Mouse (Mus musculus): ENCODE results near the gene Pafah1b3. TPM values are rescaled to one million over a fixed set of nuclear protein-coding genes. Genes with fewer than 3 reads are reported as not detected.
"Not testable (repeated sequence)": the region's sequence is repeated elsewhere in the genome, so short reads cannot be mapped to it uniquely, and the experiment has no call there.

Pafah1b3 gene
- total RNA-seq, 2 experiments from 2014 or later, result 3.0 to 4.5 TPM

DNA sequence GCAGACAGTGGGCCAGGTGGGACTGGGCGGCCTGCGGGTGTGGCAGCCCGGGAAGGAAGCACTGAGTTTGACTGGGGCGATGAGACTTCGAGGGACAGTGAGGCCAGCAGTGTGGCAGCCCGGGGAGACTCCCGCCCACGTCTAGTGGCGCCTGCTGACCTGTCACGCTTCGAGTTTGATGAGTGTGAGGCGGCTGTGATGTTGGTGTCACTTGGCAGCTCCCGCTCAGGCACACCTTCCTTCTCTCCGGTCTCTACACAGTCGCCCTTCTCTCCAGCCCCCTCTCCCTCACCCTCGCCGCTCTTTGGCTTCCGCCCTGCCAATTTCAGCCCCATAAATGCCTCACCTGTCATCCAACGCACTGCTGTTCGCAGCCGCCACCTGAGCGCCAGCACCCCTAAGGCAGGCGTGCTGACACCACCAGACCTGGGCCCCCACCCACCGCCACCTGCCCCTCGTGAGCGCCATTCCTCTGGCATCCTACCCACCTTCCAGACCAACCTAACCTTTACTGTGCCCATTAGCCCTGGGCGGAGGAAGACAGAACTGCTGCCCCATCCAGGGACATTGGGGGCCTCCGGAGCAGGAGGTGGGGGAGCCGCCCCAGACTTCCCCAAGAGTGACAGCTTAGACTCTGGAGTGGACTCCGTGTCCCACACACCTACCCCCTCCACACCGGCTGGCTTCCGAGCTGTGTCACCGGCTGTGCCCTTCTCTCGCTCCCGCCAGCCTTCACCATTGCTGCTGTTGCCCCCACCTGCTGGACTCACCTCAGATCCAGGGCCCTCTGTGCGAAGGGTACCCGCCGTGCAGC, 25.1 kb downstream of the Pafah1b3 start:
- intact Hi-C loops (cut with DNase I; ENCODE audit: low total_unique reads), result no loop called here
- no peak for DNase-seq

DNA sequence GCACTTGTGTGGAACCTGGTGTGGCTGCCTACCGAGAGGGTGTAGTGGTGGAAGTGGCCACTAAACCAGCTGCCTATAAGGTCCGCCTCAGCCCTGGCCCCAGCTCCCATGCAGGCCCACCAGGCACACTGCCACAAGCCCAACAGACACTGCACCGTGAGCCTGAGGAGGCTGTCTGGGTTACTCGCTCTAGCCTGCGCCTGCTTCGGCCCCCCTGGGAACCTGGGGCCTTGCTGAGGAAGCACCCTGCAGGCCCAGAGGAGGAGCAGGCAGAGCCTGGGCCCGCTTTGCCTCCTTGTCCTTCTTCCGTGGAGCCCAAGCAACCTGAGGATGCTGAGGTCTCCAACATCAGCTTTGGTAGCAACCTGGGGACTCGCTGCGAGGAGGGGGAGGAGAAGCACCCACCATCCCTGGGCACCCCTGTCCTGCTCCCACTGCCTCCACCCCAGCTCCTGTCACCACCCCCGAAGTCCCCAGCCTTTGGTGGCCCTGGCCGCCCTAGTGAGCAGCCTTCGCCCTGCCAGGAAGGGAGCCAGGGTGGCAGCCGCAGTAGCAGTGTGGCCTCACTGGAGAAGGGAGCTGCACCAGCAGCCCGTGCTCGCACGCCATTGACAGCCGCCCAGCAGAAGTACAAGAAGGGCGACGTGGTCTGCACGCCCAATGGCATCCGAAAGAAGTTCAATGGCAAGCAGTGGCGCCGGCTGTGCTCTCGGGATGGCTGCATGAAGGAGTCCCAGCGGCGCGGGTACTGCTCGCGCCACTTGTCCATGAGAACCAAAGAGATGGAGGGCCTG, 25.9 kb downstream of the Pafah1b3 start:
- DNase-seq, result no peak
- intact Hi-C loops (cut with DNase I; ENCODE audit: low total_unique reads), result no loop called here

DNA sequence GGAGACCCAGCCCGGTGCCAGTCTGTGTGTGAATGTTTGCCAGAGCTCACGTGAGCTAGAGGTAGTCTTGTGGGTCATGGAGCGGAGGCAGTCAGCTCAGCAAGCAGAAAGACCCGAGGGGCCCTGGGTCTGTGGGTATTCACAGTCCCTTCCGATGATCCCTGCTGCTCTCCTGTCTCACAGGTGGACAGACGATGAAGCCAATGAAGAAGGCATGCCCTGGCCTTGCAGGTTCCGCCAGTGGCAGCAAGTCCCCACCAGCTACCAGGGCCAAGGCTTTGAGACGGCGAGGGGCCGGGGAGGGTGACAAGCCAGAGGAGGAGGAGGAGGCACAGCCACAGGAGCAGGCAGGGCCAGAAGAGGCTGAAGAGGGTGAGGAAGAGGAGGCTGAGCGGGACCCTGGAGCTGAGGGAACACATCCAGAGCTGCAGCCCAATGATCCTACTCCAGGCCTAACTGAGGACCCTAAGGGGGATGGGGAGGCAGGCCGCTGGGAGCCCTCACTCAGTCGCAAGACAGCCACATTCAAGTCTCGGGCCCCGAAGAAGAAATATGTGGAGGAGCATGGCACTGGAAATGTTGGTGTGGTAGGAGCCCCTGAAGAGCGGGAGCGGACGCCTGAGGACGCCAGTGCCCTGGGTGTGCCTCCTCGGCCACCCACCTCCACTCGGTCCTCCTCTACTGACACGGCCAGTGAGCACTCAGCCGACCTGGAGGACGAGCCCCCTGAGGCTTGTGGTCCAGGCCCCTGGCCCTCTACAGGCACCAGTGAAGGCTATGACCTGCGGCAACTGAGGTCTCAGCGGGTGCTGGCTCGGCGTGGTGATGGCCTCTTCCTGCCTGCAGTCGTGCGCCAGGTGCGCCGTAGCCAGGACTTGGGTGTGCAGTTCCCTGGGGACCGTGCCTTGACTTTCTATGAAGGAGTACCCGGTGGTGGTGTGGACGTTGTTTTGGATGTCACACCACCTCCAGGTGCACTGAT, 26.8 kb downstream of the Pafah1b3 start:
- intact Hi-C loops (cut with DNase I; ENCODE audit: low total_unique reads), result no loop called here
- DNase-seq, result no peak

DNA sequence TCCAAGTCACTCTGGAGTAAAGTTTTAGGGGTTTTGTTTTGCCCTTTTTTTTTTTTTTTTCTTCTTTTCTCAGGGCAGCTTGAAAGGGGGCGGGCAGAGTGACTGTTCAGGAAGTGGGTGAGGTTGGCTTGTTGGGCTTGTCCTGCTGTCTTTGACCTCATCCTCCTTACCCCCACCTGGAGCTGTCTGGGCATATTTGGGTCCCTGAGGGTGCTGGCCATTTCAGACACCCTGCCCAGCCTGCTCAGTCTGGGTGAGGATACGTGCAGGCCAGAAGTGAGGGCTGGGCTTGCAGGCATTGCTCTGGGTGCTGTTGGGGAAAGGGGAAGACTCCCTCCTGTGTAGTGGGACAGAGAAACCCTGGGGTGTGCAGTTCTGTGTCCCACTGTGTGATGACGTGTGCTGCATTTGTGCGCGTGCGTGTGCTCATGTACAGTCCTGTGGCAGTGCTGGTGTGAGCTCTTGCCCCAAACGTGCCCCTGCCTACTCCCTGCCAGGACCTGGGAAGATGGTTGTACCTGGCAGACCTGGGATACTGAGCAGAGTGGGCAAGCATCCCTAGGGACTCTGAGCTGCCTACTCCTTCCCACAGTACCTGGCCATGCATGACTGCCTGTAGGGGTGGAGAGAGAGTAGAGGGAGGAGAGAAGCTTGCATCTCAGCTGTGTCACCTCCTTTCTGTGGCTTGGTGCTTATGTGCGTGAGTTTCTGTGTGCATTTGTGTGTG, 28.1 kb downstream of the Pafah1b3 start:
- no peak for DNase-seq
- intact Hi-C loops (cut with DNase I; ENCODE audit: low total_unique reads), result no loop called here

DNA sequence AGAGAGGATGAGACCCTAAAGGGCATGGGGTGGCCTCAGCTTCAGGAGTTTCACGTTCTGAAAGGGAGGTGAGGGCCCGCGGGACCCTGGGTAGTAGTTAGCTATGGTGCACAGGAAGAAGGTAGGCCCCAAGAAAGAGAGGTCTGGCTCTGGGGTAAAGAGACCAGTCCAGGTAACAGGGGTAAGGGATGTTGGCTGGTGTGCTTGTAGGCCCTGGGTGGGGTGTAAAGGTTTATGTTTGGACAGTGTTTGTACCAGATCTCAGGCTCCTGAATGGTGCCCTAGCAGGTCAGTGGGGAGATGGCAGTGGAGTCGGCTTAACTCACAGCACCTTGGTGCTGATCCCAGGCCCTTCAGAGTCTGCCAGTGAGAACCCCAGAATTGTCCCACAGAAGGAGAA, 28.8 kb downstream of the Pafah1b3 start:
- no peak for DNase-seq
- intact Hi-C loops (cut with DNase I; ENCODE audit: low total_unique reads), result no loop called here

DNA sequence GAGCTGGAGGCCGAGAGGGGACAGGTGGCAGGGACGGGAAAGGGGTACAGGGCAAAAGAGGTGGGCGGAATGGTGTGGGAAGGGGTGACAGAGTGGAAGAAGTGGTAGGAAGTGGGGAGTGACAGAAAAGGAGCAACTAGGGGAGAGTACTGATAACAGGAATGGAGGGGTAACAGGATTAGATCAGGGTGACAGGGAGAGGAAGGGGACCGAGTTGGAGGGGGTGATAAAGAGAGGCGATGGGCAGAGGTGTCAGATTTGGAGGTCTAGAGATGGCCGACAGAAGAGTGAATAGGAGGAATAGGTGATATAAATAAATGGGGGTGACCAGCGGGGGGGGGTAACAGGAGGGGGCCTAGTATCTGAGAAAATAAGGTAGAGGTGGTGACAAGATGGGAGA, 29.2 kb downstream of the Pafah1b3 start:
- intact Hi-C loops (cut with DNase I; ENCODE audit: low total_unique reads), result no loop called here
- DNase-seq, result no peak

DNA sequence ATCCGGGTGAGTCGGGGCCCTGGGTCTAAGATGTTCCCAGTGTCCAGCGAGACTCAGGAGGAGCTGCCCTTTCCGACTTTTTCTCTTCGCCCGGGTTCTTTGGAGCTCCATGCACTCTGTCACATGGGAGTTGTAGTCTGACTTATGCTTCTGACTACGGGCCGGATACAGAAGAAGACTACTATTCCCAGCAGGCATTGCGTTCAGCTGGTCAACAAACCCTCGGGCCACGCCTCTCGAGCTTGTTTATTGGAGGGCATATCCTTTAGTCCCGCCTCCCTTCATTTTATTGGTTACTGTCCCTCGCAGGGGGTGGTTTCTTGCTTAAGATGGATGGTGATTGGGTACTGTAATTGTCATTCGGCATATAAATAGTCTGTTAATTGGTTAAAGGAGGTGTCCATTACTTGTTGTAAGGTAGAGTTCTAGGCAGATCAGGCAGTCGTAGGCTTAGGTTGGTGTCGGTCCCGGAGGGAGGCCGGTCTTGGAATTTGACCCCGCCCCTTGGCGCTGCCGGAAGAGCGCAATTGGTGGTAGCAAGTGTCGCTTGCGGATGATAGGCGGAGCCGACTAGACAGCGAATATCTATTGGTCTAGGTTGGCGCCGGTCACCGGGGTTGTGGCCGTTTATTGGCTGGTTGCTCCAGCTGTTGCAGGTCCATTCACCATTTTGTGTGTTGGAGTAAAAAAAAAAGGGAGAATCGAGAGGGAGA, 29.9 kb downstream of the Pafah1b3 start:
- peak; percentile 99 for DNase-seq
- intact Hi-C loops (cut with DNase I; ENCODE audit: low total_unique reads), result no loop called here

DNA sequence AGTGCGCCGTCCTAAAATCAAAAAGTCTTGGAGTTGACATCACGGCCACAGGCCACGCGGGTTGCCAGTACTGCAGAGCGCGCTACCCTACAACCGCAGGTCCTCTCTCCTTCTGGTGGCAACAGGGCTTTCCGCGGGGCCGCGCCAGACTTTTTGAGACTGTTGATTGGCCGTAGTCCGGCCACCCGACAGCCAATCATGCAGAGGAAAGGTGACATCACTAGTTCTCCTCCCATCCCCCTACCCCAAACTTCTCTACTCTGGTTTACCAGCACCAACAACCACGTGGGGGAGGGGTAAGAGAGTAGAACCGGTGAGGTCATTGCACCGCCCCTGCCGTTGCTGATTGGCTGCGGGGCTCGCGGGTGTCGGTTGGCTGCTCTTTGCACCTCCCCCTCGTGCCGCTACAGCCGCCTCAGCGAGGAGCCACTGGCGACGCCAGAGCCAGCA, 30.5 kb downstream of the Pafah1b3 start, which contains the start of gene Cic:
TSS of gene Cic (plus strand) at position 404 of the 450 bp plus-strand sequence.
- intact Hi-C loops (cut with DNase I; ENCODE audit: low total_unique reads), result no loop called here
- DNase-seq, result peak; percentile 97

DNA sequence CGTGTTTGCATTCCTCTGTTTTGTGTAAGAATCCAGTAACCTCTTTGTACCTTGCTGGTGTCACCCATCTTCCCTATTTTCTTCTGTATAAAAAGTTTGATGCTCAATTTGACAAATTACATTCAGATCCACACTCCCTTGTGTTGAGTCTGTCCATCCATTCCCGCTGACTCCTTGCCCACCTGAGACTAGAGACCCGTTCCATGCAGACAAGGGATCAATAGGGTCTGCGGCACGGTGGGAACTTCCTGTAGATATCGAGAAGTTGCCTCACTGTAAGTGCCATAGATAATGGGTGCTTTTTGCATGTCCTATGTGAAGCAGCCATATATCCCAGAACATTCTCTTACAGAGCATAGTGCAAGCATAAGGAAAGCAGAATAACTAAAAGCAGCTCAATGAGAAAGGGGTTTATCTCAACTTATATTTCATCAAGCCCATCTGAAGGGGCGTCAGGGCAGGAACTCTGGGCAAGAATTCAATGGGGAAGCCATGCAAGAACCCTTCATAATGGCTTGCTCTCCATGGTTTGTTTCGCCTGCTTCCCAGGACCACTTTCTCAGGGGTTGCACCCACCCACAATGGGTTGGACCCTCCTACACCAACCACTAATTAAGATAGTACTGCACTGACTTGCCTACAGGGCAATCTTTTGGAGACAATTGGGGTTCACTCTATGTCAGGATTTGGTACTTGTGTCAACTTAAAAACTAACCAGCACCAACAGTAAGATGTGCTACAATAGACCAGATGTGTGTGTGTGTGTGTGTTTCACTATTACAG, 31.4 kb downstream of the Pafah1b3 start:
- intact Hi-C loops (cut with DNase I; ENCODE audit: low total_unique reads), result no loop called here
- DNase-seq, result no peak

DNA sequence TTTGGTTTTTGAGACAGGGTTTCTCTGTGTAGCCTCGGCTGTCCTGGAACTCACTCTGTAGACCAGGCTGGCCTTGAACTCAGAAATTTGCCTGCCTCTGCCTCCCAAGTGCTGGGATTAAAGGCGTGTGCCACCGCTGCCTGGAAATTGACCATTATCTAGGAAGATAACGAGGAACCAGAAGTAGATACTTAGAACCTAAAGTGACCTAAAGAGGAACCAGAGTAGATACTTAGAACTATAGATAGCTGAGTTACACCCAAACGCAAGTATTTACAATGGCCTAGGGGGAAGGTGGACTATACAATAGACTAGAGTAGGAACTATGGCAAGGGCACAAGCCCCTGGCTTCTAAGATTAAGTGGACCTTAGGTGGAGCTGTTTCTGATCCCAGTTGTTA, 32.0 kb downstream of the Pafah1b3 start:
- intact Hi-C loops (cut with DNase I; ENCODE audit: low total_unique reads); DNase-seq: not testable (repeated sequence)

DNA sequence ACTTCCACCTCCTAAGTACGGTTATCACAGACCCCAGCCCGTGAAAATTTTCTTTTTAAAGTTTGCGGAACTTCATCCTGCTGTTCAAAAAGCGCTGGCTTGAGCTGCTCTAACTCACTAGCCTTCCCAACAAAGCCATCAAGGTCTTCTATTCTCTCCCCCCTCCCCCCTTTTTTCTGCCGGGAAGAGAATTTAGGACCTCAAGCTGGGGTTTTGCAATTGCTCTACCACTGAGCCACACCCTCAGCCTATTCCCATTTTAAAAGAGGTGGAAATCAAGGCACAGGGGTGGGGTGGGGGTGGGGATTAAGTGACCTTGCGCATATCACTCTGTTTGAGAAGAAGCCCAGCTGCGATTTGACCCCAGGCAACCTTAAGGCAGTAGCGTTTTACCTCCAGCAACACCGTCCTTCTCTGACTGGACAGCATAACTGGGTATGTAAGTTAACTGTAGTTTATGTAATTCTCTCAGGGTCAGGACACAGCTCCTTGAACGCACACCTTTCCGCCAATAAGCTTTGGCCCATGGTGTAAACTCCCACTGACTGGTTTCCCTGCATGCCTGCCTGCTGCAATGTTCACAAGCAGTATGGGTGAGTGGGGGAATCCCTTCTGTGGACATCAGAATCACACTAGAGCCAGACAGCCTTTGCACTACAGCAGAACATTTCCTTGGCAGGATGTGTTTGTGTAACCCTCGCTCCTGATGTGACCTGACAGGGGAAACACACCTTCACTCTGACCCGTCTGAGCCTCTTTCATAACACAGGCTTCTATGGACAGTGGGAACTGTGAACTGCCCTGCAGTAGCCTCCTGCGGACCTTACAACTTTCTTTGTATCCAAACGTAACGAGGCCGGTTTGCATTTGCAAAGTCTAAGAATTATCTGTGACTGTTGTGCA, 33.6 kb downstream of the Pafah1b3 start:
- intact Hi-C loops (cut with DNase I; ENCODE audit: low total_unique reads), result no loop called here
- no peak for DNase-seq

DNA sequence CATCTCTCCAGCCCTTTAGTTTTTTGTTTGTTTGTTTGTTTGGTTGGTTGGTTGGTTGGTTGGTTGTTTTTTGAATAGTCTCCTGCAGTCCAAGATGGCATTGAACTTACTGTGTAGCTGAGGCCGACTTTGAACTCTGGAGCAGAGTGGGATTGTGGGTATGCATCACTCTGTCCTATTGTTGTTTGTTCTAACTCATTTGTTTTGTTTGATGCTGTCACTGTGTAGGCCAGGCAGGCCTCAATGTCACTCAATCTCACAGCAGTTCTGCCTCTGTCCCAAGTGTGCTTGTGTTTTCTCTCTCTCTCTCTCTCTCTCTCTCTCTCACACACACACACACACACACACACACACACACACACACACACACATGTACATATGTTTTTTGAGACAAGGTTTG, 35.9 kb downstream of the Pafah1b3 start:
- intact Hi-C loops (cut with DNase I; ENCODE audit: low total_unique reads), result no loop called here
- DNase-seq, result no peak

DNA sequence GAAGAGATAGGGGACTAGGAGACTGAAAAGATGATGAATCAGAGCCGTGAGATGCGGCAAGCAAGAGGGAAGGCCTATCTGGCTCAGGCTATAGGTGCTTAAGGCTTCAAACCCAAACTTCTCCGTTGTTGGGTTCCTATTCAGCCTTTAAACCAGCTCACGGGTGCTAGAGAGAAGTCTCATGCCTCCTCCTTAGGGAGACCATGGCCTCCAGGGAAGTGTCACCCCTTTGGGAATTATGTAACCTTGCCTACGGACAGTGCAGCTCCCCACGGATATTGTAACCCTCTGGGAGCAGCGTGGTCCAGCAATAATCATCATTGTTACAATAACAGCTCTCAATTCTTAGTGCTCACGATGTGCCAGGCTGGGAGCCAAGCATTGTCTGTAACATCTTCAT, 46.0 kb downstream of the Pafah1b3 start:
- DNase-seq, result no peak

DNA sequence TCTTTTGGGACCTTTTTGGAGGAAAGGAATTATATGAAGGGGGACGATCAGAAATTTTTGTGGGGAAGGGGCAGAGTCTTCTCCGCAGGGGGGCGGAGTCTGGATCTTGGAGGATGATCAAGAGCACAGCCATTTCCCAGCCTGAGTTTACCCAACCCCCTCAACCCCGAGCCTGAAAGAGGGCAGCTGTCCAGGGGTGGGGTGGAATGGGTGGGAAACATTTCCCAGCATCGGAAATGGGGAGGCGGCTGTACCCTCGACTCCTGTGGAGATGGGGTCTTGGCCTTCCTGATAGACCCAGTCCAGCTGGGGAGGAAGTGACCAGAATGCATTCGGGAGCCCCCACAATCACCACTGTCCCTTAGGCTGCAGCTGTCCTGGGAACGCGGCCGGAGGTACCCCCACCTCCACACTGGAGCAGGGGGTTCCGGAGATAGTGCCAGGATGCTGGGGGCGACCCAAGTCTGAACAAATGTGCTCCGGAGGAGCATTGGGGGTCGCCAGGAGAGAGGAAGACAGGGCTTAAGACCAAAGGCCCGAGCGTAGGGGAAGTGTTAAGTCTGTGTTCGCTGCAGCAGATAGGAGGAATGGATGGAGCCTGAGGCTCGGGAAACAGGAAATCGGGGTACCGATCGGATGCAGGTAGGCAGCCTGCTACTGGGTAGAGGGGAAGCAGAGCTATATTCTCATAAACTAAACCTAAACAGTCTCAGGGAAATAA, 46.6 kb downstream of the Pafah1b3 start:
- DNase-seq, result peak; percentile 80
- intact Hi-C loops (cut with DNase I; ENCODE audit: low total_unique reads), result no loop called here

More for the DNA sequence above, 46.0 kb downstream of the Pafah1b3 start:
- intact Hi-C loops (cut with DNase I; ENCODE audit: low total_unique reads), result no loop called here

DNA sequence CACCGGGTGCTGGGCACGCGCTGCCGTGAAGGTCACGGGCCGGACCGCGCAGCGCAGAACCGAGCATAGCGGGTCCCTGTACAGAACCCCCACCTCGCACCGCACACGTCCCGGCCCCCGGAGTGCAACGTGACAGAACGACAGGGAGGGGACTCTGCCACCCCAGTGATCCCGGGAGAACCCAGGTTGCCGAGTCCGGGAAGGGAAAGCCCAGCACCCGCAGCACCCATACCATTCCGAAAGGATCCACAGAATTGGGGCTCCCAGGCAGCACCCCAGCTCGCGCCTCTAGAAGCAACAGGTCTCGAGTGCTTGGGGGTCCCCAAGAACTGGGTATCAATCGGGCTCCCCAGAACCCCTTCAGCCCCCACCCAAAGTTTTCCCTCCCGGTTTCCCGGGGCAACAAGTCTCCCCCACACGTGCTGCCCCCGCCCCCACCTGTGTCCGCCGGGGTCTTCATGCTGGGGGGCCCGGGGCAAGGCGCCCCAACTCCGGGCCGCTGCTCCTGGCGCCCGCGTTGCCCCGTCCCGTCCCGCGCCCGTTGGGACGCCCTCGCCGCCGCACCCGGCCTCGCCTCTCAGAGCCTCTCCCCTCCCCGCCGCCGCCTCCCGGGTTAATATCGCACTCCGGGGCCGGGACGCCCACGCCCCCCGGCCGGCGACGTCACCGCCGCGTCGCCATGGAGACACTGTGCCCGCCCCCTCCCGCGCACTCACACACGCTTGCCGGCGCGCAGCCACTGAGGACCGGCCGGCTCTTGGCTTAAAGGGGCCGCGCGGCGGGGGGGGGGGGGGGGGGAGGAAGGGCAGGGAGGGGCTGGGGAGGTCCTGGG, 47.4 kb downstream of the Pafah1b3 start, which contains the start of gene Erf:
TSS of gene Erf (minus strand) at position 621 of the 832 bp plus-strand sequence.
- intact Hi-C loops (cut with DNase I; ENCODE audit: low total_unique reads), result no loop called here
- peak; percentile 94 for DNase-seq
